Mouse (Mus musculus) right cerebral cortex, adult 2 months (tissue): ENCODE measurements at regions not wholly inside any gene's neighbourhood (a gene's known extent, or its start where the extent isn't known, plus 50 kb on each side); places are given as distances from the start of the nearest gene placed in this dataset.

ENCODE experiments used
- DNase-seq, 2 experiments: peaks; one replicate each; pipeline ENCODE4 v3.0.0; 2021 to 2022; ENCODE audit warnings: low spot score in 2 of 2

GRCm38 (mm10) chr12:107111908-107112770 lies 376.3 kb upstream of the 3110018I06Rik start:
- DNase-seq, result peak; percentile 20 to 39

- DNase-seq, result no peak
Observed at GRCm38 (mm10) chr12:107118364-107118763, 370.1 kb upstream of the 3110018I06Rik start.

- DNase-seq, result no peak
Observed at GRCm38 (mm10) chr12:107119076-107119475, 369.4 kb upstream of the 3110018I06Rik start.

- DNase-seq, result no peak
Observed at GRCm38 (mm10) chr12:107120486-107121186, 367.8 kb upstream of the 3110018I06Rik start.

GRCm38 (mm10) chr12:107121990-107122389 lies 366.4 kb upstream of the 3110018I06Rik start:
- no peak for DNase-seq

GRCm38 (mm10) chr12:107123661-107124060 lies 364.8 kb upstream of the 3110018I06Rik start:
- no peak for DNase-seq

GRCm38 (mm10) chr12:107124263-107124885 lies 364.1 kb upstream of the 3110018I06Rik start:
- no peak for DNase-seq

GRCm38 (mm10) chr12:107125201-107125600 lies 363.2 kb upstream of the 3110018I06Rik start:
- DNase-seq, result no peak

- no peak for DNase-seq
Observed at GRCm38 (mm10) chr12:107126056-107126455, 362.4 kb upstream of the 3110018I06Rik start.

GRCm38 (mm10) chr12:107127591-107127990 lies 360.8 kb upstream of the 3110018I06Rik start:
- no peak for DNase-seq

- DNase-seq, result no peak
Observed at GRCm38 (mm10) chr12:107129232-107129631, 359.2 kb upstream of the 3110018I06Rik start.

GRCm38 (mm10) chr12:107131351-107131750 lies 357.1 kb upstream of the 3110018I06Rik start:
- DNase-seq, result no peak

GRCm38 (mm10) chr12:107131841-107132240 lies 356.6 kb upstream of the 3110018I06Rik start:
- no peak for DNase-seq

GRCm38 (mm10) chr12:107132501-107132900 lies 355.9 kb upstream of the 3110018I06Rik start:
- no peak for DNase-seq

GRCm38 (mm10) chr12:107134353-107134752 lies 354.1 kb upstream of the 3110018I06Rik start:
- DNase-seq, result no peak

- DNase-seq, result no peak
Observed at GRCm38 (mm10) chr12:107138677-107139400, 349.6 kb upstream of the 3110018I06Rik start.

GRCm38 (mm10) chr12:107140957-107141595 lies 347.4 kb upstream of the 3110018I06Rik start:
- DNase-seq, result no peak

GRCm38 (mm10) chr12:107142226-107142625 lies 346.2 kb upstream of the 3110018I06Rik start:
- peak; percentile 63 to 73 for DNase-seq

- no peak for DNase-seq
Observed at GRCm38 (mm10) chr12:107146608-107147121, 341.8 kb upstream of the 3110018I06Rik start.

- no peak for DNase-seq
Observed at GRCm38 (mm10) chr12:107148451-107148850, 340.0 kb upstream of the 3110018I06Rik start.

GRCm38 (mm10) chr12:107151089-107151488 lies 337.3 kb upstream of the 3110018I06Rik start:
- no peak for DNase-seq
